Mouse (Mus musculus) MEL (cell line): ENCODE data around the gene Nid1.

Experiments
- CTCF ChIP-seq, 3 experiments: IDR thresholded peaks in 2 of 3; conservative IDR thresholded peaks in 1 of 3; 2 replicates each; pipeline ENCODE4 v1.5.1; 2011 to 2012; ENCODE audit warnings: low read length in 3 of 3, low read depth in 2 of 3, mild to moderate bottlenecking in 2 of 3, improper control_type of control experiment in 1 of 3, inconsistent platforms in 1 of 3, mixed read lengths in 1 of 3, moderate library complexity in 1 of 3; ENCODE audit not compliant: control insufficient read depth in 1 of 3, insufficient read depth in 1 of 3, poor library complexity in 1 of 3, severe bottlenecking in 1 of 3
- UBTF ChIP-seq: IDR thresholded peaks from 2 replicates; pipeline ENCODE4 v1.6.1; 2012; ENCODE audit warnings: low read depth, mild to moderate bottlenecking, inconsistent platforms, low read length, improper control_type of control experiment, moderate library complexity, borderline replicate concordance; ENCODE audit not compliant: insufficient read depth

DNA sequence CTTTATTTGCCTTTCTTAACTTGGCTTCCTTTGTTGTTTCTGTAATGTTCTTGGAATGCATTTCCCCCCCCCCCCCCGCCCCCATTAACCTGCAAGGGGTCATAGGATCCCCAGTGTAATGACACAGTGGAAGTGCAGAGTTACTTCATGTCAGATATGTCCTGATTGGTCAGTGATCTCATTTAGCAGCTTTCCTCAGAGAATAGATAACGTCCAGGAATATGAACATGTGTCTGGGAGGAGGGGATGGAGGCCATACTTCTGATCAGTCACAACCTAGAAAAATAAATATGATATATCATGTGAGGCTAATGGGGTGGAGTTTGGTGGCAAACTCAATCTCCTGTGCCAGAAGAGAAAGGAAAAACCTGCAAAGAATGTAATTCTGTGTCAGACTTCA lies 37.6 kb downstream of the Nid1 start:
- no peak for TF ChIP-seq UBTF
- TF ChIP-seq CTCF (IDR thresholded peaks at IDR 0.05 in 2 of 3, conservative IDR thresholded peaks at IDR 0.05 in 1 of 3; ENCODE audit: control insufficient read depth in 1 of 3, insufficient read depth in 1 of 3, low read depth in 2 of 3, low read length in 3 of 3, poor library complexity in 1 of 3, severe bottlenecking in 1 of 3), result no peak
